Mouse (Mus musculus) left cerebral cortex, adult 18-20 months (tissue): Measurements from ENCODE around the gene Olfr459. TPM values are rescaled to one million over a fixed set of nuclear protein-coding genes. Genes with fewer than 3 reads are reported as not detected.

Source experiments
- total RNA-seq, 2 experiments: library from RNA; stranded (reverse); gene quantifications; 2 replicates each; pipeline ENCODE4 v1.2.3; 2021

The Olfr459 gene
- total RNA-seq, 2 experiments from 2014 or later, result not detected

Other genes starting within 250 kb of the Olfr459 start
- gene Ephb6, start 169.7 kb downstream of the Olfr459 start, total RNA-seq, result 100 to 1,000 TPM; 115 to 119 TPM
- 1 to 10 TPM; 2.0 to 2.3 TPM for gene Trpv6, start 138.8 kb downstream of the Olfr459 start, total RNA-seq
- not detected for gene Trpv5, start 94.4 kb downstream of the Olfr459 start, total RNA-seq
- not detected for gene Llcfc1, start 90.7 kb downstream of the Olfr459 start, total RNA-seq
- not detected for gene Kel, start 70.8 kb downstream of the Olfr459 start, total RNA-seq
- not detected for gene Pip, start 72.4 kb upstream of the Olfr459 start, total RNA-seq
- gene Sval2, start 77.8 kb upstream of the Olfr459 start, total RNA-seq, result not detected
- gene Sval1, start 176.5 kb upstream of the Olfr459 start, total RNA-seq, result not detected
- not detected for gene Sval3, start 193.0 kb upstream of the Olfr459 start, total RNA-seq